In genomic region chr6:28987386-28987785, GRCm38 (mm10) we compare ENCODE assay signal across 20 mouse cellular contexts.
"Had no signal": no experiment of that assay in that cellular context is flagged by ENCODE, and none has a peak within 500 bp of the region (broad histone marks: within the 10 kb centered on the region; RNA-seq: fewer than 3 reads in every experiment).

No protein-coding gene starts in this region.

- H3K9ac ChIP-seq: liver, embryonic 13.5 days; midbrain, embryonic 12.5 days; neural tube, embryonic 12.5 days; neural tube, embryonic 15.5 days had no signal

- H3K4me3 ChIP-seq: layer of hippocampus, adult 2 months; left cerebral cortex, adult 2 months; liver, embryonic 13.5 days; midbrain, embryonic 12.5 days; neural tube, embryonic 12.5 days; neural tube, embryonic 15.5 days had no signal

- H3K9me3 ChIP-seq: liver, embryonic 13.5 days; midbrain, embryonic 12.5 days; neural tube, embryonic 12.5 days; neural tube, embryonic 15.5 days had no signal

- H3K4me1 ChIP-seq: liver, embryonic 13.5 days; midbrain, embryonic 12.5 days; neural tube, embryonic 12.5 days had no signal

- H3K27ac ChIP-seq: kidney, postnatal 0 days; layer of hippocampus, adult 2 months; left cerebral cortex, adult 2 months; liver, embryonic 13.5 days; midbrain, embryonic 12.5 days; neural tube, embryonic 12.5 days; neural tube, embryonic 15.5 days; stomach, postnatal 0 days had no signal

- H3K36me3 ChIP-seq: liver, embryonic 13.5 days; midbrain, embryonic 12.5 days; neural tube, embryonic 12.5 days; neural tube, embryonic 15.5 days had no signal

- DNase-seq: kidney, postnatal 25 days; layer of hippocampus, adult 9-11 months; layer of hippocampus, postnatal 36 days; liver, embryonic 13.5 days; lung, adult 2 months; lung, postnatal 14 days; lung, postnatal 4 days; right cerebral cortex, adult 18-20 months; right cerebral cortex, postnatal 14 days; right cerebral cortex, postnatal 4 days; thymus, adult 2 months; thymus, postnatal 14 days; thymus, postnatal 4 days had no signal

- H3K4me2 ChIP-seq: liver, embryonic 13.5 days; midbrain, embryonic 12.5 days; neural tube, embryonic 12.5 days; neural tube, embryonic 15.5 days had no signal
